Mouse (Mus musculus) erythroblast, embryonic 14.5 days (primary cell): ENCODE measurements around the gene Urm1.

ENCODE experiments used
- GATA1 ChIP-seq: IDR thresholded peaks from 2 replicates; pipeline ENCODE4 v1.6.1; 2012; ENCODE audit warnings: low read length, inconsistent platforms, mixed read lengths
- TAL1 ChIP-seq: IDR thresholded peaks from 3 replicates; pipeline ENCODE4 v1.6.1; 2012; ENCODE audit warnings: low read length, inconsistent platforms, mixed read lengths

DNA sequence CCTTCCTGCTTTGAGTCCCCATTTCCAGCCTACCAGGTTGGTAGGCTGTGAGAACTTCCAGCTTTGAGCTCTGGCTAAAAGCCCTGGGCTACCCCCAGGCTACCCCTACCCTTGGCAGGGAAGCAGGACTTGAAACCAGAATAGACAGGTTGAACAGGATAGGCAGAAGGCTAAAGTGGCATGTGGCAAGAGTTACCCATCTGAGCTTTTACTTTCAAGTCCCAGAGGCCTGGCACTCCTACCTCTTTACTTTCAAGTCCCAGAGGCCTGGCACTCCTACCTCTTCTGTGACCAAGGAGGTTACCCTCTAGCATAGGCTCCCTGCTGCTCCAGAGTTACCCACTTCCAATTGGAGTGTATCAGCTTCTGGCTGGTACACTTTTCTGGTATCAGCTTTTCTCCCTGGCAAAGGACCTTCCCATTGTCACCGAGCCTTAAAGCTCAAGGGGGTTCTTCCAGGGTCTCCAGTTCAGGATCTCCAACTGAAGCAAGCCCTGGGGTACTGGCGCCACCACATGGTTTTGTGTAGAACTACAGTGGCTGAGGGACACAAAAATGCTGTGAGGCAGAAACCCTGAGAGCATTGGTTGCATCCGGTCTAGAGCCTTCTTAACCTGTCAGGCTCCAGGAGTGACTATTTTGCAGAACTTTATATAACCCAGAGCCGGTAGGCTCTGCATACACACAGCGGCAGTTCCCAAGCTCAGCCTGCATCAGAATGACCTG, 39.0 kb downstream of the Urm1 start:
- TF ChIP-seq GATA1 (no peak), TAL1 (no peak)
